Mouse (Mus musculus): Measurements from ENCODE around the gene Agpat3.

GRCm38 (mm10) chr10:78264735-78265134, 87.6 kb downstream of the Agpat3 start:
- no peak for TF ChIP-seq CTCF (IDR thresholded peaks at IDR 0.05; ENCODE audit: control insufficient read depth, insufficient read depth, insufficient read length)
- no peak for TF ChIP-seq MAX (IDR thresholded peaks at IDR 0.05)

Data from C2C12 (cell line).